Mouse (Mus musculus): ENCODE measurements around the gene Camp. TPM values are rescaled to one million over a fixed set of nuclear protein-coding genes. Genes with fewer than 3 reads are reported as not detected.

The Camp gene
- polyA plus RNA-seq, 1 experiment from 2014 or later: 1.9 TPM

GRCm38 (mm10) chr9:109876756-109877155 lies 27.3 kb upstream of the Camp start:
- Histone ChIP-seq H3K4me1 (peaks cover 9% of the 10 kb centered on the region), H3K9me3 (no peaks in the 10 kb centered on the region), H3K36me3 (peaks cover 36% of the 10 kb centered on the region), H3K9ac (peak overlapping the region; percentile 96), H3K27ac (peak overlapping the region; percentile 93; the same call in 1 of the 2 replicates), H3K4me3 (peak overlapping the region; percentile 86), H3K27me3 (no peaks in the 10 kb centered on the region), H3K4me2 (replicated peaks) (peak overlapping the region; percentile 91)
- no peak for ATAC-seq (ENCODE audit: insufficient number of reproducible peaks, insufficient read depth, low FRiP score, low TSS enrichment)
- 4% methylated on average over 3 of the region's 3 CpGs for WGBS

GRCm38 (mm10) chr9:109875695-109876601 lies 26.5 kb upstream of the Camp start:
- Histone ChIP-seq H3K36me3 (peaks cover 28% of the 10 kb centered on the region), H3K9me3 (no peaks in the 10 kb centered on the region), H3K9ac (peak overlapping the region; percentile 96), H3K4me1 (peaks cover 9% of the 10 kb centered on the region), H3K4me2 (replicated peaks) (peak overlapping the region; percentile 91), H3K4me3 (peak overlapping the region; percentile 86), H3K27me3 (no peaks in the 10 kb centered on the region), H3K27ac (peak overlapping the region; percentile 93)
- peak; percentile 54 for ATAC-seq (ENCODE audit: insufficient number of reproducible peaks, insufficient read depth, low FRiP score, low TSS enrichment)
- WGBS: under 1% methylated on average over 73 of the region's 76 CpGs

GRCm38 (mm10) chr9:109874797-109875691 lies 25.6 kb upstream of the Camp start, which contains the start of gene Cdc25a:
Gene Cdc25a, plus strand, starts transcription at chr9:109875579.
- WGBS: 6% methylated on average over 33 of the region's 33 CpGs
- H3K27me3 ChIP-seq: no peaks in the 10 kb centered on the region
- no peaks in the 10 kb centered on the region for H3K9me3 ChIP-seq
- peaks cover 9% of the 10 kb centered on the region for H3K4me1 ChIP-seq
- peaks cover 19% of the 10 kb centered on the region for H3K36me3 ChIP-seq
- peak within 1 kb of the TSS; percentile 93 for H3K27ac ChIP-seq
- peak within 1 kb of the TSS; percentile 86 for H3K4me3 ChIP-seq
- ATAC-seq (ENCODE audit: insufficient number of reproducible peaks, insufficient read depth, low FRiP score, low TSS enrichment): peak; percentile 90
- peak within 1 kb of the TSS; percentile 91 for H3K4me2 ChIP-seq (replicated peaks)
- peak within 1 kb of the TSS; percentile 96 for H3K9ac ChIP-seq

- no peaks in the 10 kb centered on the region for H3K9me3 ChIP-seq
- no peaks in the 10 kb centered on the region for H3K36me3 ChIP-seq
- no peak overlapping the region for H3K27ac ChIP-seq
- no peak for ATAC-seq (ENCODE audit: insufficient number of reproducible peaks, insufficient read depth, low FRiP score, low TSS enrichment)
- no peak overlapping the region for H3K4me3 ChIP-seq
- H3K4me2 ChIP-seq (replicated peaks): no peak overlapping the region
- 39% methylated on average over 6 of the region's 6 CpGs for WGBS
- no peak overlapping the region for H3K9ac ChIP-seq
- H3K4me1 ChIP-seq: no peaks in the 10 kb centered on the region
- no peaks in the 10 kb centered on the region for H3K27me3 ChIP-seq
Observed at GRCm38 (mm10) chr9:109870983-109871572, 21.7 kb upstream of the Camp start.

GRCm38 (mm10) chr9:109866218-109866617 lies 16.8 kb upstream of the Camp start:
- 66% methylated on average over 2 of the region's 2 CpGs for WGBS
- Histone ChIP-seq H3K36me3 (no peaks in the 10 kb centered on the region), H3K27me3 (no peaks in the 10 kb centered on the region)

GRCm38 (mm10) chr9:109863085-109863484 lies 13.7 kb upstream of the Camp start:
- Histone ChIP-seq H3K4me1 (no peaks in the 10 kb centered on the region), H3K36me3 (no peaks in the 10 kb centered on the region), H3K27ac (no peak overlapping the region), H3K27me3 (no peaks in the 10 kb centered on the region), H3K9me3 (no peaks in the 10 kb centered on the region), H3K4me2 (replicated peaks) (no peak overlapping the region), H3K9ac (no peak overlapping the region), H3K4me3 (no peak overlapping the region)
- no peak for ATAC-seq (ENCODE audit: insufficient number of reproducible peaks, insufficient read depth, low FRiP score, low TSS enrichment)
- WGBS: 53% methylated on average over 3 of the region's 3 CpGs

More at GRCm38 (mm10) chr9:109866218-109866617, 16.8 kb upstream of the Camp start:
- H3K4me3 ChIP-seq: no peak overlapping the region
- no peaks in the 10 kb centered on the region for H3K4me1 ChIP-seq
- H3K27ac ChIP-seq: no peak overlapping the region
- H3K4me2 ChIP-seq (replicated peaks): no peak overlapping the region
- H3K9ac ChIP-seq: no peak overlapping the region
- no peak for ATAC-seq (ENCODE audit: insufficient number of reproducible peaks, insufficient read depth, low FRiP score, low TSS enrichment)
- no peaks in the 10 kb centered on the region for H3K9me3 ChIP-seq

GRCm38 (mm10) chr9:109862397-109863044 lies 13.1 kb upstream of the Camp start:
- no peak overlapping the region for H3K4me3 ChIP-seq
- no peak for ATAC-seq (ENCODE audit: insufficient number of reproducible peaks, insufficient read depth, low FRiP score, low TSS enrichment)
- no peak overlapping the region for H3K27ac ChIP-seq
- no peaks in the 10 kb centered on the region for H3K27me3 ChIP-seq
- H3K9ac ChIP-seq: no peak overlapping the region
- no peaks in the 10 kb centered on the region for H3K4me1 ChIP-seq
- no peaks in the 10 kb centered on the region for H3K36me3 ChIP-seq
- WGBS: 20% methylated on average over 20 of the region's 20 CpGs
- H3K9me3 ChIP-seq: no peaks in the 10 kb centered on the region
- peak overlapping the region; percentile 28 for H3K4me2 ChIP-seq (replicated peaks)

- Histone ChIP-seq H3K9me3 (no peaks in the 10 kb centered on the region), H3K9ac (no peak overlapping the region), H3K4me3 (no peak overlapping the region), H3K4me1 (no peaks in the 10 kb centered on the region), H3K36me3 (no peaks in the 10 kb centered on the region), H3K27me3 (no peaks in the 10 kb centered on the region), H3K4me2 (replicated peaks) (no peak overlapping the region), H3K27ac (no peak overlapping the region)
- ATAC-seq (ENCODE audit: insufficient number of reproducible peaks, insufficient read depth, low FRiP score, low TSS enrichment): no peak
- 79% methylated on average over 6 of the region's 6 CpGs for WGBS
Observed at GRCm38 (mm10) chr9:109855947-109856346, 6.5 kb upstream of the Camp start.

- Histone ChIP-seq H3K36me3 (no peaks in the 10 kb centered on the region), H3K9ac (no peak overlapping the region), H3K27me3 (no peaks in the 10 kb centered on the region), H3K9me3 (no peaks in the 10 kb centered on the region), H3K4me1 (no peaks in the 10 kb centered on the region), H3K4me3 (no peak overlapping the region), H3K4me2 (replicated peaks) (no peak overlapping the region), H3K27ac (no peak overlapping the region)
- ATAC-seq (ENCODE audit: insufficient number of reproducible peaks, insufficient read depth, low FRiP score, low TSS enrichment): no peak
- 89% methylated on average over 2 of the region's 2 CpGs for WGBS
Observed at GRCm38 (mm10) chr9:109854341-109854740, 4.9 kb upstream of the Camp start.

- H3K27ac ChIP-seq: no peak overlapping the region
- H3K4me1 ChIP-seq: no peaks in the 10 kb centered on the region
- H3K9me3 ChIP-seq: no peaks in the 10 kb centered on the region
- H3K36me3 ChIP-seq: peaks cover 3% of the 10 kb centered on the region; the same call in 1 of the 2 replicates
- H3K27me3 ChIP-seq: no peaks in the 10 kb centered on the region
- ATAC-seq (ENCODE audit: insufficient number of reproducible peaks, insufficient read depth, low FRiP score, low TSS enrichment): no peak
- 93% methylated on average over 5 of the region's 5 CpGs for WGBS
- H3K4me2 ChIP-seq (replicated peaks): no peak overlapping the region
- no peak overlapping the region for H3K9ac ChIP-seq
- H3K4me3 ChIP-seq: no peak overlapping the region
Observed at GRCm38 (mm10) chr9:109850099-109850498, 682 bp upstream of the Camp start.

- H3K4me1 ChIP-seq: peaks cover 5% of the 10 kb centered on the region
- H3K9ac ChIP-seq: peak overlapping the region; percentile 67
- no peaks in the 10 kb centered on the region for H3K9me3 ChIP-seq
- WGBS: 12% methylated on average over 6 of the region's 6 CpGs
- H3K27ac ChIP-seq: no peak overlapping the region
- H3K27me3 ChIP-seq: no peaks in the 10 kb centered on the region
- peak; percentile 59; the same call in 1 of the 2 replicates for ATAC-seq (ENCODE audit: insufficient number of reproducible peaks, insufficient read depth, low FRiP score, low TSS enrichment)
- peaks cover 29% of the 10 kb centered on the region for H3K36me3 ChIP-seq
- H3K4me2 ChIP-seq (replicated peaks): peak overlapping the region; percentile 88
- H3K4me3 ChIP-seq: peak overlapping the region; percentile 64
Observed at GRCm38 (mm10) chr9:109833088-109833412, 16.4 kb downstream of the Camp start.
